Mouse (Mus musculus): ENCODE results near the gene Edn3.

The Edn3 gene

DNA sequence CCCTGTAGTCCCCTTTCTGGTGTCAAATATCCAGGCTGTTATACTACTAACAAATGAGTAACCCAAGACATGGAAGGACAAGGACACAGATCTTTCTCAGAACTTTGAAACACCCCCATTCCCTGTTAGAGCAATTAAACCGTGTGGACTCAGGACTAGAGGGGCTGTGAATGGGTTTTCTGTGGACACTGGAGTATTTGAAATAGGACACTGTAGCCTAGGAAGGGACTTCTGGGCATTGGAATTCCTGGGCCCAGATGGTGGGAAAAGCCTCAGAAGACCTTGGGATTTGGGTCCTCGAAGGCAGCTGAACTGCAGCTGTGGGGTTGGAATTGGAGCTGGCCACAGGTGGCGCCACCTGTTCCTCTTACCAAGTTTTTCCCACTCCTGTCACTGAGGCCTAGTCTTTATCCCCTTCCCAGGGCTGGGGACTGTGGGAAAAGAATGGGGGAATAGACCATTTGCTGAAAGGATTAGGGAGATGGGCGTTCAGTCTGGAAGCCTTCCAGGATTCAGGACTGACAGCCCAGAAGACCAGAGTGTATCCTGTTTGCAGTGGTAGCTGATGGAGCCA is 37.2 kb downstream of the Edn3 start:
- DNase-seq: no peak

DNA sequence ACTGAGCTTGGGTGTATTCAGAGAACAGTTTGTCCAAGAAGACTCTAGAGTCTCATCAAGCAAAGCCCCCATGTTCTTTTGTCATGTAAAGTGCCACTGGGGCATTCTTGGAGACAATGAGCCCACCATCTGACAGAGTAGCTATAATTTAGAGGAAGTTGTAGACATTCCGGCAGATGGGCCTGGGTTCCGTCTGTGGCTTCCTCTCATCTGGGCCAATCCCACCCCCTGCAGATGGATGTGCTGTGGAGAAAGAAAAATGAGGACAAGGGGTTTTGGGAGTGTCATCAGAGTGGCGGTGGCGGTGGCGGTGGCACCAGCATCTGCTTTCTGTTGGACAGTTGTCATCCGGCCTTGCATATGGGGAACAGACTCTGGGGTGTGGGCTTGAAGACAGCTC is 42.0 kb downstream of the Edn3 start:
- DNase-seq: no peak

- no peak for DNase-seq
Observed at GRCm38 (mm10) chr2:174803661-174804060, 43.2 kb downstream of the Edn3 start.

- no peak for DNase-seq
Observed at GRCm38 (mm10) chr2:174807900-174808299, 47.5 kb downstream of the Edn3 start.

- no peak for DNase-seq
Observed at GRCm38 (mm10) chr2:174809296-174809695, 48.9 kb downstream of the Edn3 start.

DNA sequence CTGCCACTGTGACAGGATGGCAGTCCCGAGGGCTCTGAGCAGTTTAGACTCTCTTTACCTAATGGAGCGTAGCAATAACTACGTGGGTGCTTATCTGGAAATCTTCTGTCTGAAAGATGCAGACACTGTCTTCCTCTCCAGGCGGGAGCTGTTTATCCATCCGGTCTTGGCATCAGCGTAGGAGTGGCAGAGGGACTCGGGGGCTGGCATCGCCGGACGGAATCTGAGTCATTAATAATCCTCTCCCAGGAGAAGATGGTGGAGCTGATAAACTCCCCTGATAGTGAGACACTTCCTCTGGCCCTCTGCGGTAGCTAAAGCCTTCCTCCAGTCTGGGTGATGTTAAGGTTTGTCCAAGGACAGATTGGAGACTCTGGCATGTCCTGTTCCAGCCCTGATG is 52.9 kb downstream of the Edn3 start:
- DNase-seq: no peak

DNA sequence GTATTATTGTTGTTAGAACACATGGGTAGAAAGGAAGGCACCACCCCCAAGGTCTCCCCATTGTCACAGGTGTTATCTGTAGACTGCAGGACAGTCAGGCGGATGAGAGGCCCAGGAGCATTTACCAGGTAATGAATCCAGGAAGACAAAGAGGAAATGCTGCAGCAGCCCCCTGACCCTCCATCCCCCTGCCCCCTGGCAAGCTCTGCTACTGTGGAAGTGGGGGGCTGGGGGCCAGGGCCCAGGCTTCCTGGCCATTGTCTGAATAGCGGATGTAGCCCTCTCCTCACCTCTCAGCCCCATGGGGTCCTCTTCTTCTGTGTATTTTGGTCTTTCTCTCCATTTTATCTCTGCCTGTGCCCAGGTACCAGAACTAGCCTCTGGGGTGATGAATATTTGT is 55.7 kb downstream of the Edn3 start:
- DNase-seq: no peak

DNA sequence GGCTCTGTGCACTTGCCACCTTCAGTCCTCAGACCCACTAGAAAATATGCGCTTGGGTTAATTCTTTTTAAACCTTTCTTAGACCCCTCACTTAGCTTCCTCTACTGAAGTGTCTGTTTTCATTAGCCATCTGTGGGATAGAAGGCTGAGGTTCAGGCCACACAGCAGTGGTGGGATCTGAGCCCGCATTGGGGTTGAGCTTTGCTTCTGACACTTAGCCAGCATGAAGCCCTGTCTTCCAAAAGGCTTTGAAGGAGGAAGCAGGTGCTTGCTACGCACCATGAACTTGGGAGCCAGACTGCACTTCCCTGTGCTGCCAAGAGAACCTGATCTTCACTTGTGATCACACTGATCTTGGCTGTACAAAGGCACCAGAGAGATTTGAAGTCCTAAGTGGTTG is 59.9 kb downstream of the Edn3 start:
- no peak for DNase-seq

DNA sequence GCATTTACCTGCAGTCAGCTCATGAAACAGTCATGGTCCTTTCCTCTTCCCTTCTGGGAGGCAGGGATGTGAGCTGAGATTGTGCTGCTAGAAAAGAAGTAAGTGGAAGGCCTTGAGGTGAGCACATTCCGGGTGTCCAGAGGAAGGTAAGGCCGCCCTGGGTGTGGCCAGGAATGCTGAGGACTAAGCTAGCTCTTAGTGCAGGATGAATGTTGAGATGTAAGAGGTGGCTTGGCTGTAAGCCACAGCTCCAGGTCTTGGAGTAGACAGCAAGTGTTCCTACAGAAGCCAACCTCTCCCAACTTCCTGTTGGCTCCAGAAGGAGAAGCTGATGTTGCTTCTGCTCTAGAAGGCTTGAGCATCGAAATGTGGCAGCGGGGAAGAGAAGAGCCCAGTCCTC is 67.4 kb downstream of the Edn3 start:
- DNase-seq: no peak

DNA sequence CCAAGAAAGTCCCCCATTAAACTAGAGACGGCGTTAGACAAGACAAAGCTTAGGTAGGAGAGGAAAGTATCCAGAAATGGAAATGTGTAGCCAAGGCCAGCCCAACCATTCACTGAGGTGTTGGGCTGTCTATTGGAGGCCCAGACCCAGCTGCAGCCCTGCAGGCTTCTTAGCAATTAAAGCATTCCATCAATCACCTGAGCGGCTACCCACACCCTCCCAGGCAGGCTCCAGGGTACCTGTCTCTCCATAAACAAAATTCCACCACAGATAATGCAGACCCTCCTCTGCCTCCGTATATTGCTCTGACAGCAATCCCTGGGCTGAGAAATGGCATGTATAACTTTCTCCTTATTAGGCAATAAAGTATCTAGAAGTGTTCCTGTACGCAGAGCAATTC is 73.2 kb downstream of the Edn3 start:
- DNase-seq: no peak

All from cerebellum, adult 18-20 months (tissue).